Mouse (Mus musculus): Measurements from ENCODE around the gene Tmem69. TPM values are rescaled to one million over a fixed set of nuclear protein-coding genes. Genes with fewer than 3 reads are reported as not detected.

The Tmem69 gene
- polyA plus RNA-seq, 2 experiments: 12.6 to 21.9 TPM

DNA sequence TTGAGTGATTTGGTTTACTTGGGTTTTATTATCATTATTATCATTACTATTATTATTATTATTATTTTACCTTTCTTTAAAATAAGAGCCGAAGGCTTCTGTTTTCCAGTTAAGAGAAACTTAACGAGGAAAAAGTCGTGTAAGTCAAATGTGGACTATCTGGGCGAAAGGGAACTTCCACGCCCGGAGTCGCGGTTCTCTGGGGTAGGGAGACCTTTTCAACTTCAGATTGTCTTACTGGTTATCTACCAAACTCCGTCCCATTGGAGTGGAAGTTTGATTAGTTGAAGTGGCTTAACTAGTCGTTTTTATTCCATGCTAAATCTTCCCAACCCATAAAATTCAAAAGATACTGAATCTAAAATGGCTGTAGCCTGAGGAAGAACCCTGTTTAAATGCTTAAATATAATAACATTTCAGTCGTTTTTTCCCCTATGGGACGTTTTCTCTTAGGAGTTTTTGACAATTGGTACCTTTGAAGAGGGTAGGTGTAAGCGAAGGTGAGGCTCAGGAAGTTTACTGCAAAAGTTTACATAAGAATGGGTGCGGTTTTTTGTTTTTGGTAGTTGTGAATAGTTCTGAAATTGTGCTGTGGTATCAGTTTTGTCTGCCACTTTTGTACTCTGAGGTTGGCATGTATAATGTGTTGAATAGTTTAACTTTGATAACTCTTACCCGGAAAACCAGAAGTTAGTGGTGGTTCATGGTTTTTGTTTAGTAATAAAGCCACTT, 2.6 kb upstream of the Tmem69 start:
- H3K4me1 ChIP-seq (ENCODE audit: control insufficient read depth, insufficient read depth, low read length): peaks cover 12% of the 10 kb centered on the region
- peak overlapping the region; percentile 90 for H3K9ac ChIP-seq (ENCODE audit: low read depth, low read length, severe bottlenecking)
- no peak for TF ChIP-seq POLR2A (IDR thresholded peaks at IDR 0.05; ENCODE audit: borderline replicate concordance, extremely low read depth, insufficient read depth, insufficient read length)
- H3K4me2 ChIP-seq (replicated peaks; ENCODE audit: low read depth, low read length, severe bottlenecking): peak overlapping the region; percentile 80
- no peaks in the 10 kb centered on the region for H3K9me3 ChIP-seq (ENCODE audit: control insufficient read depth, low read length)
- DNase-seq (ENCODE audit: low spot score) (peak; percentile 4), ATAC-seq (ENCODE audit: low FRiP score, low read depth) (no peak)
- WGBS: 4% methylated on average over 15 of the region's 15 CpGs
- peak overlapping the region; percentile 93 for H3K4me3 ChIP-seq (replicated peaks; ENCODE audit: low read length)
- peak overlapping the region; percentile 87; the same call in 1 of the 2 replicates for H3K27ac ChIP-seq (replicated peaks; ENCODE audit: low read depth, low read length)
- H3K27me3 ChIP-seq (ENCODE audit: control insufficient read depth, insufficient read depth, low read length): no peaks in the 10 kb centered on the region
- H3K36me3 ChIP-seq (ENCODE audit: control insufficient read depth, insufficient read depth, low read length): peaks cover 11% of the 10 kb centered on the region

DNA sequence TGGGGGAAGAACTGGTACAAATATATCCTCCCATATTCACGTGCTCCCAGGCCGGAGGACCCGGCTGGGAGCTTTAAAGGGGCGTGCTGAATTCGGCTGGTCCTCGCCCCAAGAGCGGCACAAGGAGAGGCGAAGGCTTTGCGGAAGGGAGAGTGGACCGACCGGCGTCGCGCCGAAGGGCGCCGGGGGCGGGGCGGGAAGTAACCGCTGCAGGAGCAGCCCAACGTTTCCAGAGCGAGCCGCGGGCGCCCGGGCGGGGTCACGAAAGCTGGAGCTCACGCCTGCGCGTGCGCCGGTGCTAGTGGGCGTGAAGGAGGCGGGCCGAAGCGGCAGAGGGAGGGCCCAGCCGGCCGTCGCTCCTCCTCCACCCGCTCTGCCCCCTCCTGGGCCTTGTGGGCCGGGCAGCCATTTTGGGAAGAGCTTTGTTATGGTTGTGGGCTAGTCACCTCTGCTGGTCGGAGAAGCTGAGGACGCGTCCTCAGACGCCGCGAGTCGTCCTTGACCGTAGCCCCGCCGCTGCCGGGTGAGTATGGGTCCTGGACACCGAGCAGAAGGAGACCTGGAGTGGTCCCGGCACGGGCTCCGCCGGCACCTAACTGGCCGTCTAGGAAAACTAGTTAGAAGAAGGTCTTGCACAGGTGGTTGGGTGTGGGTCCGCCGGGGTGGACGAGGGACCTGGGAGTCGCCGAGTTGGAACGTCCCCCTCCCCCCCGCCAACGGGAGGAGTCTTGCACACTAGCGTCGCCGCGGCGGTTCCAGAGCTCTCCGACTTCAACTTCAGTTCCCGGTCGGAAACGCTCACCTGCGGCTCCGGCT, 1.8 kb upstream of the Tmem69 start, which contains the start of gene Gpbp1l1:
TSS of gene Gpbp1l1 (plus strand) at position 353 of the 816 bp plus-strand sequence.
- H3K4me1 ChIP-seq (ENCODE audit: control insufficient read depth, insufficient read depth, low read length): peaks cover 12% of the 10 kb centered on the region
- no peaks in the 10 kb centered on the region for H3K27me3 ChIP-seq (ENCODE audit: control insufficient read depth, insufficient read depth, low read length)
- DNase-seq (ENCODE audit: low spot score) (peak; percentile 95), ATAC-seq (ENCODE audit: low FRiP score, low read depth) (peak; percentile 95)
- 3% methylated on average over 46 of the region's 78 CpGs for WGBS
- H3K4me2 ChIP-seq (replicated peaks; ENCODE audit: low read depth, low read length, severe bottlenecking): peak within 1 kb of the TSS; percentile 80
- peak within 1 kb of the TSS; percentile 87 for H3K27ac ChIP-seq (replicated peaks; ENCODE audit: low read depth, low read length)
- peak; percentile 38; the same call in 1 of the 2 replicates for TF ChIP-seq POLR2A (IDR thresholded peaks at IDR 0.05; ENCODE audit: borderline replicate concordance, extremely low read depth, insufficient read depth, insufficient read length)
- H3K9ac ChIP-seq (ENCODE audit: low read depth, low read length, severe bottlenecking): peak within 1 kb of the TSS; percentile 90
- no peaks in the 10 kb centered on the region for H3K9me3 ChIP-seq (ENCODE audit: control insufficient read depth, low read length)
- peak within 1 kb of the TSS; percentile 93 for H3K4me3 ChIP-seq (replicated peaks; ENCODE audit: low read length)
- H3K36me3 ChIP-seq (ENCODE audit: control insufficient read depth, insufficient read depth, low read length): peaks cover 15% of the 10 kb centered on the region

DNA sequence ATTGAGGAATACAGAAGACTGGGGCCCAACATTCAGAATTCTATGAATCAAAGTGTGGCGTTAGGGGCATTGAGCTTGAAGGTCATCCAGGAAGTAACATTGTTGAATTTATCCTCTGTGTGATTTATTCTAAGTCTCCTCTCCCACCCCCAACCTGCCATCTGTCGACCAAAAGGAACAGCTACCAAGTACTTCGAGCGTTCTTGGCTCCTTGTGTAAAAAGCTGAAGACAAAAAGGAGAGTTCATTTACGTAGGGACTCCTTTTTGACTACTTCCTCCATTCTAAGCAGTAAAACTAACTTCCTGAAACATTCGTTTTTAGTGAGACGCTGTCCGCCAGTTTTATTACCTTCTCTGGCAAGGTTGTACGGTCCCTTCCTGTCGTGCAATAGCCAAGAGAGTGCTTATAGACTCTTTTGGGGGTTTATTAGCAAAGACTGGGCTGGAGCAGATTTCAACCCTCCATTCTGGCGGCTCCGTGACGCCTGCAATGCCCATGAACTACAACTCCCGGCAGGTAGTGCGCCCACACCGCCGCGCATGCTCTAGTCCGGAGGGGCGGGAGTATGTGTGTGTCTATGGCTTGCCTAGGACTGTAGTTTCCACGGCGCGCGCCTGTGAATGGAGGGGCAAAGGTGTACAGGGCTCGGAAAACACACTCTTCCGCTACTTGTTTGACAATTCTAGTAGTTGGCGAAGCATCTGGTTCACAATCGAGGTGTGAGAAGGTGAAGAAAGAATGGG, 997 bp upstream of the Tmem69 start:
- Histone ChIP-seq H3K27me3 (ENCODE audit: control insufficient read depth, insufficient read depth, low read length) (no peaks in the 10 kb centered on the region), H3K9me3 (ENCODE audit: control insufficient read depth, low read length) (no peaks in the 10 kb centered on the region), H3K4me1 (ENCODE audit: control insufficient read depth, insufficient read depth, low read length) (peaks cover 12% of the 10 kb centered on the region), H3K27ac (replicated peaks; ENCODE audit: low read depth, low read length) (peak overlapping the region; percentile 87), H3K36me3 (ENCODE audit: control insufficient read depth, insufficient read depth, low read length) (peaks cover 15% of the 10 kb centered on the region), H3K9ac (ENCODE audit: low read depth, low read length, severe bottlenecking) (peak overlapping the region; percentile 90), H3K4me2 (replicated peaks; ENCODE audit: low read depth, low read length, severe bottlenecking) (peak overlapping the region; percentile 65), H3K4me3 (replicated peaks; ENCODE audit: low read length) (peak overlapping the region; percentile 93)
- ATAC-seq (ENCODE audit: low FRiP score, low read depth) (peak; percentile 92), DNase-seq (ENCODE audit: low spot score) (peak; percentile 97)
- 0% methylated on average over 28 of the region's 28 CpGs for WGBS
- peak; percentile 72; the same call in 1 of the 2 replicates for TF ChIP-seq POLR2A (IDR thresholded peaks at IDR 0.05; ENCODE audit: borderline replicate concordance, extremely low read depth, insufficient read depth, insufficient read length)

DNA sequence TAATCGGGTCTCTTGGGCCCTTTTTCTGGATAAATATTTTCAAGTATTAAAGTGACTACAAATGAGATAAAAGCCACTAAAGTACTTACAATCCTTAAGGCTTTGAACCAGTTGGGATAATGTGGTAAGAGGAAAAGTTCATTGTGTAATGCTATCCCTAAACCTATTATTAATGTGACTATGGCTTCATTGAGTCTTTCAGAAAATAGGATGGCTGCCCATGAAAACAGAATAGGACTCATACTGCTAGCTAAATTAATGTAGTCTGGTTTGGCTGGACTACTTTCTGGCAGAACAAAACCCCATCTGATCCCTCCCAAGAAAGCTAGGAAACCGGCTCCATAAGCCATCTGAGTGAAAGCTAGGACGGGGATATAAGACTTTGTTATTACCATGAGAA, 2.7 kb downstream of the Tmem69 start:
- no peak for TF ChIP-seq POLR2A (IDR thresholded peaks at IDR 0.05; ENCODE audit: borderline replicate concordance, extremely low read depth, insufficient read depth, insufficient read length)
- Histone ChIP-seq H3K4me1 (ENCODE audit: control insufficient read depth, insufficient read depth, low read length) (no peaks in the 10 kb centered on the region), H3K9me3 (ENCODE audit: control insufficient read depth, low read length) (no peaks in the 10 kb centered on the region), H3K27ac (replicated peaks; ENCODE audit: low read depth, low read length) (no peak overlapping the region), H3K36me3 (ENCODE audit: control insufficient read depth, insufficient read depth, low read length) (peaks cover 13% of the 10 kb centered on the region), H3K4me2 (replicated peaks; ENCODE audit: low read depth, low read length, severe bottlenecking) (no peak overlapping the region), H3K4me3 (replicated peaks; ENCODE audit: low read length) (no peak overlapping the region), H3K27me3 (ENCODE audit: control insufficient read depth, insufficient read depth, low read length) (no peaks in the 10 kb centered on the region), H3K9ac (ENCODE audit: low read depth, low read length, severe bottlenecking) (no peak overlapping the region)
- no peak for DNase-seq (ENCODE audit: low spot score)
- WGBS: 91% methylated on average over 3 of the region's 3 CpGs
- ATAC-seq (ENCODE audit: low FRiP score, low read depth): no peak

DNA sequence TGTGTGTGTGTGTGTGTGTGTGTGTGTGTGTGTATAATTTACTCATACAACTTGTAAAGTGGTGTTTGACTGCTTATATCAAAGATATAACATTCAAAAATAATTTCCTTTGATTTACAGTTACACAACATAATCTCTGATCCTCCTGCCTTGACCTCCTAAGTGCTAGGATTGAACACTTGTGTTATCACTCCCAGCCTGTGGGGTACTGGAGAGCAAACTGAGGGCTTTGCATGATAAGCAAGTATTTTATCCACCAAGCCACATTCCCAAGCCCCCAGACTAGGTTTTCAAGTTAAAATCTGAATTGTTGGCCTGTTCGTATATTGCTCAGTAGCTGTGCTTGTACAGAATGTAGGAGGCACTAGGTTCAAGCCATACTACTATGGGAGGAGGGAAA, 5.3 kb downstream of the Tmem69 start:
- DNase-seq (ENCODE audit: low spot score) (no peak), ATAC-seq (ENCODE audit: low FRiP score, low read depth) (no peak)
- no peak overlapping the region for H3K9ac ChIP-seq (ENCODE audit: low read depth, low read length, severe bottlenecking)
- H3K4me2 ChIP-seq (replicated peaks; ENCODE audit: low read depth, low read length, severe bottlenecking): no peak overlapping the region
- H3K9me3 ChIP-seq (ENCODE audit: control insufficient read depth, low read length): no peaks in the 10 kb centered on the region
- TF ChIP-seq POLR2A (IDR thresholded peaks at IDR 0.05; ENCODE audit: borderline replicate concordance, extremely low read depth, insufficient read depth, insufficient read length): no peak
- no peaks in the 10 kb centered on the region for H3K4me1 ChIP-seq (ENCODE audit: control insufficient read depth, insufficient read depth, low read length)
- H3K27ac ChIP-seq (replicated peaks; ENCODE audit: low read depth, low read length): no peak overlapping the region
- no peak overlapping the region for H3K4me3 ChIP-seq (replicated peaks; ENCODE audit: low read length)
- WGBS: 93% methylated on average over 1 of the region's 1 CpGs
- peaks cover 13% of the 10 kb centered on the region for H3K36me3 ChIP-seq (ENCODE audit: control insufficient read depth, insufficient read depth, low read length)
- H3K27me3 ChIP-seq (ENCODE audit: control insufficient read depth, insufficient read depth, low read length): no peaks in the 10 kb centered on the region
